Mouse (Mus musculus): ENCODE data around the gene Sdk2.

Gene Sdk2

GRCm38 (mm10) chr11:113930112-113930511, 136.7 kb downstream of the Sdk2 start:
- no peak for DNase-seq (ENCODE audit: low read depth, low spot score)

DNA sequence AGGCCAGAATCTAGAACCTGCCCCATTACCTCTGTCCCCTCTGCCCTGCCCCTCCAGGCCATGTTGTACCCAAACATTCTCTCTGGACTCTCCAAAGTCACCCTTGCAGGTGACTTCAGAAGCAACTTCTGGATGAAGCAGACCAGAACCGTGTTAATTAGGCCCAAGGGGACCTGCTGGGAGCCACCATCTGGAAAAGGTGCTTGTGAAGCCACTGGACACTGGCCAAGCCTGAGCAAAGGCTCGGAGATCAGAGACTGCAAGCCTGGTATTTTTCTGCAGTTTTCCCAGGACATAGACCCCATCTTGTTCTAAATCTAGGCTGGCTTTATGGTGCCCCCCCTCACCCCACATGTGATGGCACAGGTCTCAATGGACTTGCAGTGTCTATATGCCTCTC, 138.0 kb downstream of the Sdk2 start:
- DNase-seq (ENCODE audit: low read depth, low spot score) = no peak

DNA sequence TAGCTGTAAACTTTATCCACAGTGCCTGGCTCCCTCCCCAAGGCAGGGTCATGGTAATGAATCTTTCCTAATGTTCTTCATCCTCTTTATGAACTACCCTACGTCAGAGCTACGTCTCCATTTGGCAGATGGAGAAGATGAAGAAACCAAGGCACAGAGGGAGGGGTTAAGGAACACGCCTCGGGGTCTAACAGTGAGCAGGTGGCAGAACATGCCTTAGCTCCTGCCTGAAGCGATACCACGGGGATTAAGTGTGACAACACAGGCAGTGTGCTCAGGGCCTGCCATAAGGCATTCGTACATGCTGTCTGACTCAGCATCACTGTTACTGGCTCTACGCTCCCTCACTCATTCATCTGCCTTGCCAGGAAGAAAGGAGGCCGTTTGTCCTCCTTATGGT, 138.6 kb downstream of the Sdk2 start:
- no peak for DNase-seq (ENCODE audit: low read depth, low spot score)

GRCm38 (mm10) chr11:113927826-113928225, 139.0 kb downstream of the Sdk2 start:
- DNase-seq (ENCODE audit: low read depth, low spot score) = no peak

GRCm38 (mm10) chr11:113927231-113927630, 139.6 kb downstream of the Sdk2 start:
- no peak for DNase-seq (ENCODE audit: low read depth, low spot score)

- peak; percentile 40 for DNase-seq (ENCODE audit: low read depth, low spot score)
Observed at GRCm38 (mm10) chr11:113923137-113923536, 143.7 kb downstream of the Sdk2 start.

DNA sequence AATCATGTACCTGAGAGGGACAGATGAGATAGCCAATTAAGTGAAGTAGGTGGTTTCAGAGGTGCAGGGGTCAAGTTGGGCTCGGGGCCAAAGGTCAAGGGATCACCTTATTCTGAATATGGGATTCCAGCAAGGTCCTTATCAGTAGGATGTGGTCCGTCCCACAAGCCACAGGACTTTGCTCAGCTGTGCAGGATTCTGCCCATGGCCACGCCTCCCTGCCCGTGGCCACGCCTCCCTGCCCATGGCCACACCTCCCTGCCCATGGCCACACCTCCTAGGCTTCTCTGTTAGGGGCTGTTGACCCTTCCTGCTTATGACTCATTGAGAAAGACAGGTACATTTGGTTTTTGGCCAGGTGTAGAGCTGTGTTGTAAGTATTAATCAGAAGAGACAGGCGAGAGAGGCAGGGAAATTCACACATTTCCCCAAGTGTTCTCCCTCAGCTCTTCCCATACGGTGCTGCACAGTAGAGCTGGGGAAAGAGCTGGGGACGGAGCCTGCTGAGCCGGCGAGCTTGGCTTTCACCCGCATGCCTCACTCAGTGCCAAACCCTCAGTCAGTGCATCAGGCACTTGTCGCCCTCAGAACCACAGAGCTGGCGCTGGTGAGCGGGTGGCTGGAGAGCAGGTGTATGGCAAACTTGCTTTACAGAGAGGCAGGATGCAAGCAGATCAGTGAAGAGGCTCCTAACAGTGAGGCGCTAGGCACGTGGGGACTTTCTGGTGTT, 163.6 kb downstream of the Sdk2 start:
- no peak for DNase-seq (ENCODE audit: low read depth, low spot score)

DNA sequence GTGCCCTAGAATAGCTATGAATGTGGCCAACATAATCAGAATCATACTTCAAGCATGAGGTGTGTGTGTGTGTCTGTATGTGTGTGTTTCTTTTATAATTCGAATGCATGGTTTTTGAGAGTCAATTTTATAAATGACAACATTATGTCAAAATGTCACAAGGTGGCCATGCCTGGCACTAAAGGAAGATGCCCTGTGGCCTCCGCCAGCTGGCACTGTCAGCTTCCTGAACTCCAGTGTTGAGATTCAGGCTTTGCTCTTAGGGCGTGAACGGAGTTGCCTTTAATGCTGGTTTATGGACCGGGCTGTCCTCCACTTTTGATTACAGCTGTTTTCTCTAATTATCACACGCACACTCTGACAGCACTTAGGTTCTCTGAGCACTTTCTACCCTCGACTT, 164.9 kb downstream of the Sdk2 start:
- no peak for DNase-seq (ENCODE audit: low read depth, low spot score)

- DNase-seq (ENCODE audit: low read depth, low spot score) = no peak
Observed at GRCm38 (mm10) chr11:113898671-113899070, 168.2 kb downstream of the Sdk2 start.

DNA sequence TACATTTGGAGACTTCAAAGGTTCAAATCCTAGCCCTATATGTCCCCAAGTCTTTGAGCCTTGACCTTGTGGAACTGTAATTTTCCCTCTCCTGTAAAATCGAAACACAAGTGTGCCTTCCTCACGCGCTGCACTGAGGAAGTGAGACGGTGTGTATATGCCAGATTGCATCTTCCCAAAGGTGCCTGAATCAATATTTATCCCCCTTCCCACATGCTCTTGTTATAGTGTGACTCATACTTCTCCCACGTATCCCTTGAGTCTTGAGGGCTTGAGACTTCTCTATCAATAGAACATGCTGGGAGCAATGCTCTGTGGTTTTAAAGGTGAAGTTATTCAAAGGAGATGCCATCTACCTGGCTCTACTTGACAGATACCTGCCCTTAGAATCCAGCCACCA, 170.8 kb downstream of the Sdk2 start:
- DNase-seq (ENCODE audit: low read depth, low spot score) = no peak

- DNase-seq (ENCODE audit: low read depth, low spot score) = no peak
Observed at GRCm38 (mm10) chr11:113892924-113893323, 173.9 kb downstream of the Sdk2 start.

DNA sequence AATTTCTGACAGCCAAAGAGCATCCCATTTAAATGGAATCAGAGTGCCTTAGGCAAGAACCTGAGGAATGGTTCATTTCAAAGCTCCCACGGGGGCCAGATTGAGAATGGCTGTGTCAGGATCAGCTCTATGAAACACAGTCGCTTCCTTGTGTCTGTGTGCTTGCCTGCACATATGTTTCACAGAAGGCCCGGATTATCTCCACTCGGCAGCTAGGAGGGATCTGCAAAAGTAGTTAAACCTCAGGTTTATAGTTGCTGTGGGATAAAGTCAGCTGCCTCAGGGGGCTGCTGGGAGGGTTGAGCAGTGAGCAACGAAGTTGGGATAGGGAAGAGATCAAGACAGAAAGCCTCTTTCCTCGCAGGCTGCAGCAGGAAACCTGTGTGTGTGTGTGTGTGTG, 174.8 kb downstream of the Sdk2 start:
- peak; percentile 50 for DNase-seq (ENCODE audit: low read depth, low spot score)

- no peak for DNase-seq (ENCODE audit: low read depth, low spot score)
Observed at GRCm38 (mm10) chr11:113888156-113888750, 178.6 kb downstream of the Sdk2 start.

GRCm38 (mm10) chr11:113886299-113886698, 180.5 kb downstream of the Sdk2 start:
- no peak for DNase-seq (ENCODE audit: low read depth, low spot score)

GRCm38 (mm10) chr11:113884962-113885361, 181.9 kb downstream of the Sdk2 start:
- peak; percentile 41 for DNase-seq (ENCODE audit: low read depth, low spot score)

DNA sequence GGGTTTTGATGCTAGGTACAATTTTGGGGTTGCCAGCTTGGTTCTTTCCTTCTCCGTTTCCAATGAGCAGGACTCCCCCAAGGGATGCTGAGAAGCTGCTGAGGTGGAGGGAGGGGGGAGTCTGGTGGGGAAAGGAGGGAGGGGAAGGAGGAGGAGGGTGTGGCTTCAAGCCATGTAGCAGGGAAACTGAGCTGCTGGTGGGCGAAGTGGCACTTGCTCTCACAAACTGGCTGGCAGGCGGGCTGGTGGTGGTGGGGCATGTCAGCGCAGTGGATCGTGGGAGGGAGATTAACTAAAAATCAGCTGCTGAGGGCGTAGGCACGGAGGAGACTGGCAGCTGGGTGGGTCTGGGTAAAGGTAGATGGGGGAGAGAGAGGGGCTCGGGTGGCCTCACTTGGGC, 183.8 kb downstream of the Sdk2 start:
- DNase-seq (ENCODE audit: low read depth, low spot score) = no peak

DNA sequence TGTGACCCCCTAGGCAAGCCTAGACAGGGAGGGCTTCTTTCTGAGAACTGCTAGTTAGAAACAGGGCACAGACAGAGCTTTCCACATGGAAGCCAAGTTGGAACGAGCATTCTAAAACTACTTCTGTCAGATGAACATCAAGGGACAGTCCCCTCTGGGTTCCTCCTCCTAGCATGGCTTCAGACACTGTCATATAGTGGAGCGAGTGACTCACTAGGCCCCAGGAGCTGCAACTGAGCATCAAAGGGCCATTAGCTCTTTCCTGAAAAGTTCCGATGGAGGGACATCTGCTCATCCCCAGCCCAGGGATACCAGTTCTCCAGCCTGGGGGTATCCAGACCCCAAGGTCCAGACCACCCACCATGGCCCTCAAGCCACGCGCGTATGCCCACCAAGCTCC, 185.0 kb downstream of the Sdk2 start:
- no peak for DNase-seq (ENCODE audit: low read depth, low spot score)

DNA sequence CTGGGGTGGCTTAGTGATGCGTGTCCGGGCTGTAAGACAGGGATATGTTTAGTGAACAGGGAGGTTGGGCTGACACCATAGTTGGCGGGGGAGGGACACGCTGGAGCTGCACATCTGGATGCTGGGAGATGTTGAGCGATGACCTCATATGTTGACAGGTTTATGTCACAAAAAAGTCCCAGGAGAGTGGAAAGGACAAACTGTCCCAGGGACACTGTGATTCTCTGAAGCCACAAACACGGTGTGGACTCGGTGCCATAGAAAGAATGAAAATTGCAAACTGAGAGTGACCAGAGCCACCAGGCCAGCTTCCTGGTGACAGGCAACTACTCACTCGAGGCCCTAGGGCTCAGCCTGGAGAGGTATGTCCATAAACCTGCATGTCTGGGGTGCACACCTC, 199.8 kb downstream of the Sdk2 start:
- no peak for DNase-seq (ENCODE audit: low read depth, low spot score)

- peak; percentile 93 for DNase-seq (ENCODE audit: low read depth, low spot score)
Observed at GRCm38 (mm10) chr11:113865627-113866026, 201.2 kb downstream of the Sdk2 start.

DNA sequence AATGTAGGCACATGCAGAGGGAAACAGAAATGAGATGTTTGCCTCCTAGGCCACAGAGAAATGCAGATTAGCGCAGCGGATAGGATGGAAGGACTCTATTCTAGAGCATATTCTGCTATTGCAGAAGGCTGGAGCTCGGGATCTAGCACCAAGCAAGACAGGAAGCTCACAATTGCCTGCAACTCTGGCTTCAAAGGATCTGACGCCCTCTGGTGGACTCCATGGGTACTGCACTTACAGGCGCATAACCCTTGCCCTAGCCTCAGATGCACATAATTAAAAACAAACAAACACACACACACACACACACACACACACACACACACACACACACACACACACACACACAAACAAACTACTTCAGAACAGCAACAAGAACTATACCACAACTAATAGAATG, 203.4 kb downstream of the Sdk2 start:
- DNase-seq (ENCODE audit: low read depth, low spot score) = peak; percentile 39

GRCm38 (mm10) chr11:113855661-113856060, 211.2 kb downstream of the Sdk2 start:
- no peak for DNase-seq (ENCODE audit: low read depth, low spot score)

- no peak for DNase-seq (ENCODE audit: low read depth, low spot score)
Observed at GRCm38 (mm10) chr11:113851750-113852149, 215.1 kb downstream of the Sdk2 start.

DNA sequence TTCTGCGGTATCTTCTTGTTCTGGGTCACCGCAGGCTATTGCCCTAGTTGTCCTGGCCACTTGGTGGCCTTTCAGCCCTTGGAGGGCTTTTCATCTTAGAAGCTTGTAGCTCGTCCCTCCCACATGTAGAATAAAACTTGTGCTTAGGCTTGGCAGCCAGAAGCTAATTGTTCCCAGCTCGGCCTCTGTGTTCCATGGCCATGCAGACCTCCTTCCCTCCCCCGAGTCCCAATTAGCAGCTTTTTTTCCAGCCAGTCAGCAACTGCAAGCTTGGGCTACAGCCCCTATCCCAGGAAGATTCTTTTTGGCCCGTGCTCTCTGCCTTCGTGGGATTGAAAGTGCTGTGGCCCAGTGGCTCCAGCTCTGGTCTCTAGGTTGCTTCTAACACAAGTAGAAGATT, 217.5 kb downstream of the Sdk2 start:
- no peak for DNase-seq (ENCODE audit: low read depth, low spot score)

DNA sequence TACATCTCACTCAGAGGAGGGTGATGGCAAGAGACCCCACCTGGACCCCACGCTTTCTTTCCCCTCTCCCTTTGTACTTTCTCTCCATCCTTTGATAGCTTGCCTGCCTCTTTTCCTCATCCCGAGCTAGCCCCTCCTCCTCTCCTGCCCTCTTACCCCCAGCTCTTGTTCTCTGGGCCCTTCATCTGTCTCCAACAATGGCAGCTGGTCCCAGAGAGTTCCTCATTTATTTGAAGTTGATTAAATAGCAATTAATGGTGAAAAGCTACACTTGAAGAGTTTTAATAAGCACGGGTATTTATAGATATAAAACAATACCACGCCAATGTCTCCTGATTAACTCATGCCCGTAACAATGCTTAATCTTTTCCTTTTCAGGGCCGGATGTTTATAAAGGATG, 222.9 kb downstream of the Sdk2 start:
- DNase-seq (ENCODE audit: low read depth, low spot score) = no peak

Data from mesoderm, embryonic 11.5 days (tissue).